Mouse (Mus musculus): Measurements from ENCODE around the gene Phc1. TPM values are rescaled to one million over a fixed set of nuclear protein-coding genes. Genes with fewer than 3 reads are reported as not detected.

Phc1 gene
- polyA plus RNA-seq, 1 experiment from 2014 or later: 21.1 TPM

DNA sequence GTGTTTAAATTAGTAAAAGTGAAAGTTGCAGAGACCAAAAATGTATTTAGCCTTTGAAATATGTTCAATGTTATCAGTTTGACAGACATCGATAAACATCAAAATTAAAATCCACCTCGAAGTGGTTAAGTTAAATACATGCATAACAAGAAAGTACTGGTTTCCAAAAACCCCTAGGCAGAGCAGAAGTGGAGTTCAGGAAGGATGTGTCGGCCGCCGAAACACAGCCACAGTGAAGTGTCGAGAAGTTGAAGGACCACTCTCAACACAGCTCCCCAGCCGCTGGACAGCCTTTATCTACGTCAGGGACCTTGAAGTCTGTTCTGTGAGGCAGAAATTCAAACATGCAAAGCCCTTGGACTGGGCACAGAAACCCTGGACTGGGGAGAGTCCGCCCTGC is 36.8 kb downstream of the Phc1 start:
- H3K27ac ChIP-seq: no peak overlapping the region
- no peaks in the 10 kb centered on the region for H3K9me3 ChIP-seq (replicated peaks)
- WGBS: 75% methylated on average over 9 of the region's 9 CpGs
- no peak overlapping the region for H3K4me3 ChIP-seq (replicated peaks)
- H3K4me2 ChIP-seq: no peak overlapping the region
- H3K4me1 ChIP-seq: no peaks in the 10 kb centered on the region
- no peaks in the 10 kb centered on the region for H3K36me3 ChIP-seq
- H3K9ac ChIP-seq: no peak overlapping the region
- ATAC-seq (replicated peaks; ENCODE audit: low FRiP score): no peak
- H3K27me3 ChIP-seq: no peaks in the 10 kb centered on the region

DNA sequence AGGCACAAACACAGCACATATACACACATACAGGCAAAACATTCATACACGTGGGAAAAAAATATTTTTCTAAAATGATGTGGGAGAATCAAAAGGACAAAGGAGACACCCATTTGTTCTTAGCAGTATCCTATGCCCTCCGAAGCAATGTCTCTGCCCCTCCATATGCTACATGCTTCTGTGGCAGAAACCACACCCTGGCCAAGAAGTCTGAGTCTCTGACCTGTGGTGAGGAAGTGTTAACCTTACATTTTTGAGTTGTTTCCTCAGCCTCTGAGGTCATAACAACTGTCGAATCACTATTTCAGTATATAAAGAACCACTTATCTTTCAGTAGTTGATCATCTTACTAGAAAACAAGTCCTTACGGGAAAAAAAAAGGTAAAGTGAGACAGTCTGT is 37.7 kb downstream of the Phc1 start:
- no peak for ATAC-seq (replicated peaks; ENCODE audit: low FRiP score)
- WGBS: 80% methylated on average over 4 of the region's 4 CpGs

DNA sequence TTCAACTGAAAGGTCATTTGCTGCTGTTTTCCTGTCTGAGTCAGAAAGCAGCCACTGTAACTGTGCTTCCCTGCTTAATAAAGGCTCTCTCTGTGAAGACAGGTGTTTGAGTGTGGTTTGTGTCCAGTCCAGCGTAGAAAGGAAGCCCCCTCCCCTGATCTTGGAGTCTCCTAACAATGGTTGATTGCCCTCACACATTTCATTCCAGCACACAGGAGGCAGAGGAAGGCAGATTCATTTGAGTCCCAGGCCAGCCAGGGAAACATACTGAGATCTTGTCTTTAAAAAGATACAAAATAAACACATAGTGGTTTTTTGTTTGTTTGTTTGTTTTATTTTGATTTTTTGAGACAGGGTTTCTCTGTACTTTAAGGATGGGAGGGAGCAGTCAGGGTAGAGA is 38.2 kb downstream of the Phc1 start:
- Histone ChIP-seq H3K4me2 (no peak overlapping the region), H3K9me3 (replicated peaks) (no peaks in the 10 kb centered on the region), H3K27ac (no peak overlapping the region), H3K4me3 (replicated peaks) (no peak overlapping the region), H3K9ac (no peak overlapping the region), H3K27me3 (no peaks in the 10 kb centered on the region), H3K4me1 (peaks cover 6% of the 10 kb centered on the region; the same call in 1 of the 2 replicates), H3K36me3 (no peaks in the 10 kb centered on the region)
- 33% methylated on average over 1 of the region's 1 CpGs for WGBS
- ATAC-seq (replicated peaks; ENCODE audit: low FRiP score): no peak

More for the DNA sequence above, 37.7 kb downstream of the Phc1 start:
- Histone ChIP-seq H3K9me3 (replicated peaks) (no peaks in the 10 kb centered on the region), H3K27ac (no peak overlapping the region), H3K9ac (no peak overlapping the region), H3K4me2 (no peak overlapping the region), H3K4me3 (replicated peaks) (no peak overlapping the region), H3K36me3 (no peaks in the 10 kb centered on the region), H3K4me1 (peaks cover 5% of the 10 kb centered on the region; the same call in 1 of the 2 replicates), H3K27me3 (no peaks in the 10 kb centered on the region)

DNA sequence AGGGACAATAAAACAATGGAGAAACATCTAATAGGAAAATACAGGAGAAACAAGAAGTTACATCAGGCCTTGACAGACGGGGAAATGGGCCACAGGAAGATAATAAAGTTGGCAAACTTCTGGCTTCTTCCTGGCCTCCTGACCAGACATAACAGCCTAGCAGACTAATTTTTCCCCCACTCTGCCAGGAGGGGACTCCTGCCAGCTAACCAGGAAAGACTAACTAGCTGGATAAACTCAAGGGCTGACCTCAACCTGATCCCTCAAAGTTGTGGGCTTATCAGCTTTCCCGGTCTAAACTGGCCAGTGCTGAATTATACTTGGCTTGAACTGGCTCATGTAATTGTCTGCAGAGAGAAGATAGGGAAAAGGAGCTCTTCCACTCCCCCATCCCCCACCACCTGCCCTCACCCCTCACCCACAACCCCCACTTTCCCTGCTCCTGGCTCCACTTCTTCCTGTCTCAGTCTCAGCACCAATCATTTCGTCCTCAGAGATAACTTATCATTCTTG is 40.7 kb downstream of the Phc1 start:
- WGBS: 51% methylated on average over 3 of the region's 3 CpGs
- no peaks in the 10 kb centered on the region for H3K27me3 ChIP-seq
- no peaks in the 10 kb centered on the region for H3K9me3 ChIP-seq (replicated peaks)
- no peak overlapping the region for H3K9ac ChIP-seq
- no peak overlapping the region for H3K4me2 ChIP-seq
- no peak overlapping the region for H3K4me3 ChIP-seq (replicated peaks)
- no peaks in the 10 kb centered on the region for H3K36me3 ChIP-seq
- H3K4me1 ChIP-seq: peaks cover 10% of the 10 kb centered on the region; the same call in 1 of the 2 replicates
- no peak for ATAC-seq (replicated peaks; ENCODE audit: low FRiP score)
- H3K27ac ChIP-seq: no peak overlapping the region

DNA sequence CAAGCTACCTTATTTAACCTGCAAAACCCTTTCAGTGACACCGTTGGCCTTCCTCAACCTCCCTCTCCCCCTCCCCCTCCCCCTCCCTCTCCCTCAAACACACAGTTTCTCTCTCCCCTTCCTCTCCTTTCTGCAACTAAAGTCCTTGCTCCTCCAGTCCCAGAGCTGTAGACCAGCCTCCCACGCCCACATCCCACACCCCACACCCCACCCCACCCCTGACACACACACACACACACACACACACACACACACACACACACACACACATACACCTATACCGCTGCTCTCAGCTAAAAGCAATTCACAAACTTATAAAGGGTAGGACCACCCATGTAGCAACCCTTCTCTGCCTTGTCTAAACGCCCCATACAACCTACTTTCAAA is 42.1 kb downstream of the Phc1 start:
- Histone ChIP-seq H3K4me1 (peaks cover 10% of the 10 kb centered on the region; the same call in 1 of the 2 replicates), H3K4me3 (replicated peaks) (no peak overlapping the region), H3K9me3 (replicated peaks) (no peaks in the 10 kb centered on the region), H3K36me3 (no peaks in the 10 kb centered on the region), H3K4me2 (peak overlapping the region; percentile 78), H3K27ac (no peak overlapping the region), H3K27me3 (no peaks in the 10 kb centered on the region), H3K9ac (no peak overlapping the region)
- no peak for ATAC-seq (replicated peaks; ENCODE audit: low FRiP score)
- WGBS: 49% methylated on average over 4 of the region's 4 CpGs

DNA sequence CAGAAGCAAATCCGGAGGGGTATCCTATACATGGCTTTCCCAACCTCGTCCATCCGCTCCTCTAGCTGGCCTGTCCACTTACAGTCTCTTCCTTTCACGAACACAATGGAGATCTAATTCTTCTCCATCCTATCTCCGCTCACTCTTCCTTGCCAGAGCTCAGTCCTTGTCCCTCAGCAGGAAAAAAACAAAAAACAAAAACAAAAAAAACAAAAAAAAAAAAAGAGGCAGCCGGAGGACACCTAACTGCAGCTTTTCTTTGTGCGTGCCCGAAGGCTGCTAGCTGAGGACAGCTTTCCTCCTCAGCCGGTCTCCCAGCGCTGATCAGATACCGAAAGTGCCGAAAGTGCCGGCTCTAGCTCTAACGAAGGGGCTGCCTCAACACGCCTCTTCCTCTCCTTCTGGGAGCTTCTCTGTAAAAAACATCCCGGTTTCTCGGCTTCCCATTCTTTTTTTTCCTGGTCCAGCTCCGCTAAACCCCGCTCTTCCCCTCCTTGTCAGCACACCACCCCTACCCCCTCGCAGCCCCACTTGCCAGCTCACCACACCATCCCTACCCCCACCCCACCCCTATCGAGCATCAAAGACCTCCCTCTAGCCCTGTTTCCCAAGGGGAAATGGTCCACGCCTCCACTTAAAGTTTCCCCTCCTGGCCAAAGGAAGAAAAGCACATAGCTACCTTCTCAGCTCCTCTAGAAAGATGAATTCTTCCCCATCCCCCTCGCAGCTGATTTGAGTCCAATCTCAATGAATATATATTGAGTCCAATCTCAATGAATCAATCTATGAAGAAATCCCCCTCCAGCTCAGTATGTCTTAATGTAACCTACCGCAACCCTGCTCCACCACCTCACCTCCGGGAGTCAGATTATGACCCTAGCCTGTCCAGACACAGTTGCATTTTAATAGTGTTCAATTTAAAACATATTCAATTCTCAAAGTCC is 42.8 kb downstream of the Phc1 start:
- Histone ChIP-seq H3K9me3 (replicated peaks) (no peaks in the 10 kb centered on the region), H3K27me3 (no peaks in the 10 kb centered on the region), H3K4me3 (replicated peaks) (peak overlapping the region; percentile 54), H3K36me3 (no peaks in the 10 kb centered on the region), H3K4me2 (peak overlapping the region; percentile 78), H3K9ac (peak overlapping the region; percentile 50), H3K27ac (peak overlapping the region; percentile 81), H3K4me1 (peaks cover 10% of the 10 kb centered on the region; the same call in 1 of the 2 replicates)
- ATAC-seq (replicated peaks; ENCODE audit: low FRiP score): peak; percentile 83
- 6% methylated on average over 25 of the region's 25 CpGs for WGBS

DNA sequence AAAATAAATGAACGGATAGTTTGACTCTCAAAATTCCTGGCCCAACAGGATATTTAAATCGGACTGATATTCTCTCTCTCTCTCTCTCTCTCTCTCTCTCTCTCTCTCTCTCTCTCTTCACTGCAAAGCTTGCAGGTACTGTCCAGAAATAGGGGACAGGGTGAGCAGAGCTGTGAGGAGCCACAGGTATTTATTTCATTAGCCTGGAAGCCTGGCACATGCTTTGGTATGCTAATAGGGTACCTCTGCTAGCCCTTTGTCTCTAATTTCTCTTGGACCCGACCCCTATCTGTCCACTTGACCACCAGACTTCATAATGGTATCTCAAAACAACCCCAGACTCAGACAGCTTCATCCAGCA is 43.5 kb downstream of the Phc1 start:
- 22% methylated on average over 3 of the region's 3 CpGs for WGBS
- Histone ChIP-seq H3K4me3 (replicated peaks) (peak overlapping the region; percentile 54), H3K4me2 (peak overlapping the region; percentile 78), H3K9ac (peak overlapping the region; percentile 50), H3K36me3 (no peaks in the 10 kb centered on the region), H3K9me3 (replicated peaks) (no peaks in the 10 kb centered on the region), H3K27me3 (no peaks in the 10 kb centered on the region), H3K27ac (peak overlapping the region; percentile 81; the same call in 1 of the 2 replicates), H3K4me1 (peaks cover 10% of the 10 kb centered on the region; the same call in 1 of the 2 replicates)
- no peak for ATAC-seq (replicated peaks; ENCODE audit: low FRiP score)

DNA sequence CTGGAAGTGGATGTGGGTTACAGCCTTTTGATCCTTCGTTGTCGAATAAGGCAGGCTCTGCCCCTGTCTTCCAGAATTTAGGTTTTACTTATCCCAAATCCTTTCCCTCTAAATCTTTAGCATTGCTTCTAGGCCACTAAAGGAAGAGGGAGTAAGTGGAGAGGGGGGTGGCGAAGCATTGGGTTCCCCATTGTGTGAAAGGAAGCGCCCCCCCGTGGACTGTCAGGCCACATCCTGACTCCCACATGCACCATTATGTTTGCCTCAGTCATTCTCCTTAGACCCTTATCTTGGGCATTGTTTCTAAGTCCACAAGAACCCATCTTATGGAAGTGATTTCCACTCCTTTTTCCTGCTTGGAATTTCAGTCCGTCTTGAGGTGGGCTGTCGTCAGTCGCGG is 45.1 kb downstream of the Phc1 start:
- Histone ChIP-seq H3K9ac (no peak overlapping the region), H3K36me3 (no peaks in the 10 kb centered on the region), H3K4me1 (peaks cover 11% of the 10 kb centered on the region), H3K27me3 (no peaks in the 10 kb centered on the region), H3K9me3 (replicated peaks) (no peaks in the 10 kb centered on the region), H3K4me2 (no peak overlapping the region), H3K27ac (no peak overlapping the region), H3K4me3 (replicated peaks) (no peak overlapping the region)
- WGBS: 66% methylated on average over 9 of the region's 9 CpGs
- no peak for ATAC-seq (replicated peaks; ENCODE audit: low FRiP score)

DNA sequence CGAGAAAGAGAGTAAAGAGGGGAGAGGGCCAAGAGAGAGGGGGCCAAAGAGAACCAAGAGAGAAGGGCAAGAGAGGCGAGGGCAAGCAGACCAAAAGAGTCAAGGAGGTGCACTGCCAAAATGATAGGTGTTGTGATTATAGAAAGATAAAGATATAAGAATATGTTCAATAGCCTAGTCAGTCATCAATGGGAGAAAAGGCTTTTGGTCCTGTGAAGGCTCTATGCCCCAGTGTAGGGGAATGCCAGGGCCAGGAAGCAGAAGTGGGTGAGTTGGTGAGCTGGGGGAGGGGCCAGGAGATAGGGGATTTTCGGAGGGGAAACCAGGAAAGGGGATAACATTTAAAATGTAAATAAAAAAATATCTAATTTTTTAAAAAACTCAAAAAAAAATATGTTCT is 46.1 kb downstream of the Phc1 start:
- Histone ChIP-seq H3K9ac (no peak overlapping the region), H3K27me3 (no peaks in the 10 kb centered on the region), H3K4me2 (no peak overlapping the region), H3K27ac (no peak overlapping the region), H3K36me3 (no peaks in the 10 kb centered on the region), H3K4me3 (replicated peaks) (no peak overlapping the region), H3K4me1 (peaks cover 16% of the 10 kb centered on the region), H3K9me3 (replicated peaks) (no peaks in the 10 kb centered on the region)
- 76% methylated on average over 3 of the region's 3 CpGs for WGBS
- ATAC-seq (replicated peaks; ENCODE audit: low FRiP score): no peak

DNA sequence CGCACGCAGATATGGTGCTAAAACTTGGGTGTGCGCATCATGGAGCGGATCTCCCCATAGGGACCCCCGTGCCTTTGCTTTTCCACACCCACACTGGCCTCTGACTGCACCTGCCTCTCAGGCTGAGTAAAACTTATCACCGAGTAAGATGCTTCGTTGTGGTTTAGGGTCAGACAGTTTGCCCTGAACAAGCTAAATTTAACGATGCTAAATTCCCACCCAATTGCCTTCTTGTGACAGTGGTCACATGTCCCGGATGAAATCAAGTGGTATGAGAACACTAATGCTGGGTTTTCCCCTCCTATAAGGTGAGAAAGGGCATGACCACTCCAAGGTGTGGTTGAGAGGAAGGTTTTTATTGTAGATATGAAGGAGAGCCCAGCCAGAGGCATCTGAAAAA is 46.6 kb downstream of the Phc1 start:
- peaks cover 16% of the 10 kb centered on the region for H3K4me1 ChIP-seq
- no peak for ATAC-seq (replicated peaks; ENCODE audit: low FRiP score)
- no peaks in the 10 kb centered on the region for H3K36me3 ChIP-seq
- H3K9ac ChIP-seq: no peak overlapping the region
- H3K9me3 ChIP-seq (replicated peaks): no peaks in the 10 kb centered on the region
- no peak overlapping the region for H3K4me2 ChIP-seq
- no peak overlapping the region for H3K27ac ChIP-seq
- no peak overlapping the region for H3K4me3 ChIP-seq (replicated peaks)
- WGBS: 74% methylated on average over 9 of the region's 9 CpGs
- H3K27me3 ChIP-seq: no peaks in the 10 kb centered on the region

DNA sequence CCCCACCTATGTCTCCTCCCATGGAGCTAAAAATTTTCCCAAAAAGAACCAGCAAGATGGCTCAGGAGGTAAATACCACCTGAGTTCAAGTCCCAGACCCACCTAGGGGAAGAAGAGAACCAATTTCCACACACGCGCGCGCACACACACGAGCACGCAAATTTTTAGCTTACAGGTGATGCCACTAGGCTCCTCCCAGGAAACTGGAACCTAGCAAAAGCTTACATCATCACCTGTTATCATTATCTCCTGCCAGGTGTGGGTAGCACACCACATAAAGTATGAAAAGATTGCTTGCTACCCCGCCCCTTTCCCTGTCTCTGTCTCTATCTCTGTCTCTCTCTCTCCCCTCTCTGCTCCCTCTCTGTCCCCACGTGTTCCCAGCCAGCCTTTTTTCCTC is 47.2 kb downstream of the Phc1 start:
- no peak for ATAC-seq (replicated peaks; ENCODE audit: low FRiP score)
- Histone ChIP-seq H3K4me2 (no peak overlapping the region), H3K4me3 (replicated peaks) (no peak overlapping the region), H3K9ac (no peak overlapping the region), H3K9me3 (replicated peaks) (no peaks in the 10 kb centered on the region), H3K36me3 (no peaks in the 10 kb centered on the region), H3K27ac (no peak overlapping the region), H3K27me3 (no peaks in the 10 kb centered on the region), H3K4me1 (peaks cover 16% of the 10 kb centered on the region)
- WGBS: 92% methylated on average over 8 of the region's 8 CpGs

DNA sequence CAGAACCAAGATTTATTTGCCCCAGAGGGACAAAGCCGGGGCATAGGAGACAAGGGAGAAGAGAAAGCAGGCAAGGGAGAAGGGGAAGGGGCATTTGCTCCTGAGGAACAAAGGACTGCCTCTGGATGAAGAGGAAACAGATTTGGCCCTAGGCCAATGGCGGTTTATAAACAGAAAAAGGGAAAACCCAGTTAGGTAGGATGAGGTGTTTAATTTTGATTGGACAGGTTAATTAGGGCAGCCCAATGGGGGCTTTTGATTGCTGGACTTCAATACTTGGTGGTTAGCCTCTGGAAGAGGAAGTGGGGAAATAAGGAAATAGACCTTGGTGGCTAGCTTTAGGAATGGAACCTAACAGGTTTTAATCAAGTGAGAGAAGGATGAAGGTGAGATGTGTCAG is 48.2 kb downstream of the Phc1 start:
- no peak for ATAC-seq (replicated peaks; ENCODE audit: low FRiP score)
- no peaks in the 10 kb centered on the region for H3K27me3 ChIP-seq
- 56% methylated on average over 2 of the region's 2 CpGs for WGBS
- H3K9me3 ChIP-seq (replicated peaks): no peaks in the 10 kb centered on the region
- H3K4me3 ChIP-seq (replicated peaks): no peak overlapping the region
- H3K4me2 ChIP-seq: no peak overlapping the region
- peaks cover 11% of the 10 kb centered on the region for H3K4me1 ChIP-seq
- H3K36me3 ChIP-seq: no peaks in the 10 kb centered on the region
- 0 out of 2 replicates have a peak overlapping the region, but pooled peaks have one; percentile 6 for H3K27ac ChIP-seq
- H3K9ac ChIP-seq: no peak overlapping the region

All from kidney, embryonic 15.5 days (tissue).